Mouse (Mus musculus) ES-E14 (cell line): Measurements from ENCODE around the gene Arl5c. TPM values are rescaled to one million over a fixed set of nuclear protein-coding genes. Genes with fewer than 3 reads are reported as not detected.

ENCODE experiments used
- DNase-seq: peaks from one replicate; pipeline ENCODE4 v3.0.0-alpha.2; 2013; ENCODE audit warnings: low read depth, low spot score
- H3K27ac ChIP-seq: 2 replicates; pipeline ENCODE4 v1.5.1; 2012; ENCODE audit warnings: low read depth, mild to moderate bottlenecking, low read length, moderate library complexity, mixed read lengths; ENCODE audit not compliant: poor library complexity, insufficient read depth, severe bottlenecking
- H3K36me3 ChIP-seq: 2 replicates; pipeline ENCODE4 v1.6.1; 2012; ENCODE audit warnings: mild to moderate bottlenecking, low read length, moderate library complexity, mixed read lengths; ENCODE audit not compliant: control insufficient read depth, poor library complexity, insufficient read depth, severe bottlenecking
- H3K4me1 ChIP-seq, 2 experiments: fragments of 150-350 bp in 1 of 2; sonication (generic) in 1 of 2; 2 replicates each; pipeline ENCODE4 v1.6.1; 2012; ENCODE audit warnings: low read length in 2 of 2, mild to moderate bottlenecking in 1 of 2, mixed read lengths in 1 of 2; ENCODE audit not compliant: control insufficient read depth in 2 of 2, insufficient read depth in 2 of 2, poor library complexity in 1 of 2
- H3K4me3 ChIP-seq, 2 experiments: fragments of 150-350 bp in 1 of 2; sonication (generic) in 1 of 2; 2 replicates each; pipeline ENCODE4 v1.5.1; 2012; ENCODE audit warnings: low read length in 2 of 2, low read depth in 1 of 2, mild to moderate bottlenecking in 1 of 2, mixed read lengths in 1 of 2; ENCODE audit not compliant: insufficient read depth in 1 of 2, poor library complexity in 1 of 2, severe bottlenecking in 1 of 2
- H3K9ac ChIP-seq: 2 replicates; pipeline ENCODE4 v1.6.1; 2012; ENCODE audit warnings: low read depth, mild to moderate bottlenecking, low read length, mixed read lengths; ENCODE audit not compliant: poor library complexity, insufficient read depth, severe bottlenecking
- H3K9me3 ChIP-seq: fragments of 150-350 bp; sonication (generic); 2 replicates; pipeline ENCODE4 v1.6.1; 2012; ENCODE audit warnings: low read depth, mild to moderate bottlenecking, low read length; ENCODE audit not compliant: control insufficient read depth, insufficient read depth
- CHD2 ChIP-seq: IDR thresholded peaks from 2 replicates; pipeline ENCODE4 v1.6.1; 2014; ENCODE audit warnings: mild to moderate bottlenecking, low read depth, low read length, inconsistent platforms
- HCFC1 ChIP-seq: IDR thresholded peaks from 2 replicates; pipeline ENCODE4 v1.6.1; 2012; ENCODE audit warnings: low read length, inconsistent platforms, borderline replicate concordance; ENCODE audit not compliant: insufficient read depth
- MAFK ChIP-seq: IDR thresholded peaks from 2 replicates; pipeline ENCODE4 v1.6.1; 2014; ENCODE audit warnings: mild to moderate bottlenecking, low read depth, low read length, inconsistent platforms; ENCODE audit not compliant: insufficient read depth
- ZC3H11A ChIP-seq: IDR thresholded peaks from 2 replicates; pipeline ENCODE4 v1.6.1; 2012; ENCODE audit warnings: low read depth, mild to moderate bottlenecking, inconsistent platforms, low read length, borderline replicate concordance
- ZNF384 ChIP-seq: IDR thresholded peaks from 2 replicates; pipeline ENCODE4 v1.6.1; 2012; ENCODE audit warnings: low read depth, low read length, inconsistent platforms
- in situ Hi-C, 2 experiments: fragments of 600-800 bp; cut with MboI; formaldehyde crosslinking; loops; one replicate each; pipeline ENCODE4 v1.15.1; 2025; ENCODE audit warnings: low sequenced_read_pairs in 2 of 2, inconsistent platforms in 1 of 2; ENCODE audit not compliant: unreplicated experiment in 2 of 2
- total RNA-seq: library from RNA; depleted of rRNA; stranded (reverse); fragments of 300-350 nt; gene quantifications from 2 replicates; pipeline ENCODE4 v1.2.3, GENCODE M21; 2012

The Arl5c gene
- total RNA-seq, 1 experiment: 2.9 TPM

DNA sequence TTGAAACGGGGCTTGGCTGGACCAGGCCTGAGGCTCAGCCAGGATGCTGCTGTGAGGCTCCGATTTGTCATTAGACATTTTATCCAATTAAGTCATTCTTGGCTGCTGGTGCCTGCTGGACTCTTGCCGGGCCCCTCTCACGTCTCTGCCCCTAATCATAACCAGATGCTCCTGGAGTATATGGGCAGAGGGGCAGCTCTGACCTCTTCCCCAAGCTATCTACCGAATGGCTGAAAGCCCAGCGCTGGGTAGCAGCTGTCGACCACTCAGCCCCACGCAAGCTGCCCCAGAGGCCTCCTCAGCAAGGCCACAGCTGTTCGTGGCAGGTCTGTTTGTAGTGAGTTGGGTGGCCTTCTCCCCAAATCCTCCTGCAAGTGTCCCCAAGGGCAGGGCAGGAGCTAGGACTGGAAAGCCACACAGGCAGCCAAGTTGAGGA, 15.4 kb downstream of the Arl5c start:
- in situ Hi-C loops: no loop called here
- no peaks in the 10 kb centered on the region for H3K9me3 ChIP-seq
- DNase-seq: no peak
- no peak overlapping the region for H3K4me3 ChIP-seq
- no peak overlapping the region for H3K27ac ChIP-seq
- no peaks in the 10 kb centered on the region for H3K36me3 ChIP-seq
- H3K9ac ChIP-seq: peak overlapping the region; percentile 7; the same call in 1 of the 2 replicates
- peaks cover 17 to 37% of the 10 kb centered on the region in 2 experiments; a peak in 3 of 4 replicates for H3K4me1 ChIP-seq
- TF ChIP-seq HCFC1: no peak

- H3K36me3 ChIP-seq: no peaks in the 10 kb centered on the region
- no peak for DNase-seq
- in situ Hi-C loops: no loop called here
- TF ChIP-seq HCFC1 (no peak), ZNF384 (no peak), CHD2 (no peak), MAFK (no peak), ZC3H11A (no peak)
- no peak overlapping the region for H3K27ac ChIP-seq
- H3K9me3 ChIP-seq: no peaks in the 10 kb centered on the region
- H3K4me3 ChIP-seq: peak overlapping the region; percentile 31 to 66; a peak in 3 of 4 replicates
- peaks cover 17 to 34% of the 10 kb centered on the region in 2 experiments; a peak in 3 of 4 replicates for H3K4me1 ChIP-seq
- H3K9ac ChIP-seq: no peak overlapping the region
Observed at GRCm38 (mm10) chr11:97979824-97980495, 16.0 kb downstream of the Arl5c start.

DNA sequence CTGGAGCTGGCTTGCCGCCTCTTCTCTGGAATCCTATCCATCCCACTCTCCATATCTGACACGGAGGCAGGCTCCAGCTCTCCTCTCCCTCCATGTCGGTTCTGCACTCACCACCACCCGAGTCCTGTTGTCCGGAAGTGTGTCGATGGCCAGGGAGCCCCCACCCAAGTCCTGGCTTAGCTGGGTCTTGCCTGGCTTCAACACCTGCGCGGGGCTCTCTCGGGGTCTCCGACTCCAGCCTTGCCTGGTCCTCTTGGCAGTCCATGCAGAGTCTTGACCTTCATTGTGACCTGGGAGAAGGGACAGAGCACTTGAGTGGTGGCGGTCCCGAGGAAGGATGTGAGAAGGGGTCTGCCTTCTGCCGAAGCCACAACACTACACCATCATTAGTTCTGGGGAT, 17.6 kb downstream of the Arl5c start:
- DNase-seq: no peak
- no peak overlapping the region for H3K4me3 ChIP-seq
- no peaks in the 10 kb centered on the region for H3K9me3 ChIP-seq
- no peak overlapping the region for H3K27ac ChIP-seq
- 0 out of 2 replicates have a peak, but pooled peaks cover under 1% of the 10 kb centered on the region for H3K36me3 ChIP-seq
- peaks cover 17 to 27% of the 10 kb centered on the region in 2 experiments; a peak in 3 of 4 replicates for H3K4me1 ChIP-seq
- in situ Hi-C loops: no loop called here
- H3K9ac ChIP-seq: no peak overlapping the region; the same call in 1 of the 2 replicates
- no peak for TF ChIP-seq ZC3H11A

- TF ChIP-seq MAFK (no peak), CHD2 (no peak), ZNF384 (no peak), HCFC1 (no peak), ZC3H11A (no peak)
- in situ Hi-C loops: no loop called here
- H3K9me3 ChIP-seq: no peaks in the 10 kb centered on the region
- H3K4me3 ChIP-seq: no peak overlapping the region
- peaks cover 17 to 21% of the 10 kb centered on the region in 2 experiments; a peak in 3 of 4 replicates for H3K4me1 ChIP-seq
- no peak overlapping the region for H3K9ac ChIP-seq
- DNase-seq: no peak
- H3K27ac ChIP-seq: no peak overlapping the region
- peaks cover 6% of the 10 kb centered on the region; the same call in 1 of the 2 replicates for H3K36me3 ChIP-seq
Observed at GRCm38 (mm10) chr11:97977797-97978196, 18.2 kb downstream of the Arl5c start.

DNA sequence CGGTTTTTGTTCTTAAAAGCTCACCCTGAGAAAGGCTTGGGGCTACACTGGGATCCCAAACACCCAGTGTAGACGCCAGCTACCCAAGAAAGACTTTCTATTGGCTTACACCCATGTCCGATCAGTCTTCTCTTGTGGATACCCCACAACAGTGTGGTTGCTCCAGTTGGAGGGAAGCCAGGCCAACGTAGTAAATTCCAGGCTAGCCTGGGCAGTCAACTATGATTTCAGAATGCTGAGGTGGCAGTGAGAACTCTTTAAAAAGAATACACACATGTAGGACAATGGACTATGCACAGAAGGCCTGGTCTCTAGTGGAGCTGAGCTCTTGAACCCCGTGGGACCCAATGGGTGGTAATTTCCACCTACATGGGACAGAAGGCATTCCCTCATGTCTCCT, 21.2 kb downstream of the Arl5c start:
- TF ChIP-seq ZNF384: no peak
- TF ChIP-seq ZC3H11A: no peak
- TF ChIP-seq MAFK: no peak
- no peak overlapping the region for H3K27ac ChIP-seq
- H3K9me3 ChIP-seq: no peaks in the 10 kb centered on the region

More for the DNA sequence above, 21.2 kb downstream of the Arl5c start:
- DNase-seq: no peak
- H3K4me1 ChIP-seq: peaks cover 15 to 17% of the 10 kb centered on the region in 2 experiments; a peak in 3 of 4 replicates
- peaks cover 6% of the 10 kb centered on the region; the same call in 1 of the 2 replicates for H3K36me3 ChIP-seq
- no peak overlapping the region for H3K4me3 ChIP-seq
- H3K9ac ChIP-seq: no peak overlapping the region
- in situ Hi-C loops: no loop called here
